Mouse (Mus musculus) liver, embryonic 14.5 days (tissue): ENCODE data around the gene B4galt3.

Experiments
- CTCF ChIP-seq: IDR thresholded peaks from 2 replicates; pipeline ENCODE4 v1.5.1; 2016; ENCODE audit warnings: antibody characterized with exemption, low read depth, control low read depth
- EP300 ChIP-seq: IDR thresholded peaks from 2 replicates; pipeline ENCODE4 v1.6.1; 2016; ENCODE audit warnings: antibody characterized with exemption, low read depth

- TF ChIP-seq CTCF: peak; percentile 98
- TF ChIP-seq EP300: peak; percentile 43; the same call in 1 of the 2 replicates
Observed at GRCm38 (mm10) chr1:171246709-171247452, 23.2 kb upstream of the B4galt3 start.
